Mouse (Mus musculus) lung, embryonic 16.5 days (tissue): ENCODE results near the gene Arhgef17. TPM values are rescaled to one million over a fixed set of nuclear protein-coding genes. Genes with fewer than 3 reads are reported as not detected.

ENCODE experiments used
- ATAC-seq: fragments of 200-750 bp; cut with Nextera tagmentation; 2 replicates; pipeline ENCODE4 v1.8.0; 2017; ENCODE audit warnings: low read depth, mild to moderate bottlenecking, moderate library complexity
- H3K27ac ChIP-seq: fragments of 300-500 bp; sonication (generic); 2 replicates; pipeline ENCODE4 v1.5.1; 2014; ENCODE audit warnings: mild to moderate bottlenecking, control low read depth, low read length
- H3K27me3 ChIP-seq: fragments of 300-500 bp; sonication (generic); 2 replicates; pipeline ENCODE4 v1.6.1; 2014; ENCODE audit warnings: low read depth, low read length, mixed read lengths; ENCODE audit not compliant: control insufficient read depth, insufficient read depth
- H3K36me3 ChIP-seq: fragments of 300-500 bp; sonication (generic); 2 replicates; pipeline ENCODE4 v1.6.1; 2014; ENCODE audit warnings: low read length; ENCODE audit not compliant: control insufficient read depth, insufficient read depth
- H3K4me1 ChIP-seq: fragments of 300-500 bp; sonication (generic); replicated peaks from 2 replicates; pipeline ENCODE4 v1.6.1; 2014; ENCODE audit warnings: low read length, mixed read lengths; ENCODE audit not compliant: control insufficient read depth, insufficient read depth
- H3K4me2 ChIP-seq: fragments of 300-500 bp; sonication (generic); 2 replicates; pipeline ENCODE4 v1.6.1; 2014; ENCODE audit warnings: low read depth, low read length, control low read depth
- H3K4me3 ChIP-seq: fragments of 300-500 bp; sonication (generic); 2 replicates; pipeline ENCODE4 v1.5.1; 2014; ENCODE audit warnings: mild to moderate bottlenecking, low read length, control low read depth
- H3K9ac ChIP-seq: fragments of 300-500 bp; sonication (generic); 2 replicates; pipeline ENCODE4 v1.6.1; 2014; ENCODE audit warnings: low read length, control low read depth
- H3K9me3 ChIP-seq: fragments of 300-500 bp; sonication (generic); 2 replicates; pipeline ENCODE4 v1.6.1; 2016; ENCODE audit warnings: low read length; ENCODE audit not compliant: control insufficient read depth
- WGBS: fragments of 180-500 bp; shearing (Covaris S2); extraction: QIAGEN DNeasy Blood & Tissue Kit; methylation state at CpG from one replicate; pipeline ENCODE4 v1.1.7; 2014; 5-methylcytosine and 5-hydroxymethylcytosine counted together
- polyA plus RNA-seq: library from polyadenylated mRNA; unstranded; fragments of >200 nt; fragmentation: Nextera tagmentation; extraction: Ambion mirVana; gene quantifications from 2 replicates; pipeline ENCODE4 v1.2.1, GENCODE M21; 2015

Arhgef17 gene
- polyA plus RNA-seq = 10.6 and 11.8 TPM in 2 replicates

DNA sequence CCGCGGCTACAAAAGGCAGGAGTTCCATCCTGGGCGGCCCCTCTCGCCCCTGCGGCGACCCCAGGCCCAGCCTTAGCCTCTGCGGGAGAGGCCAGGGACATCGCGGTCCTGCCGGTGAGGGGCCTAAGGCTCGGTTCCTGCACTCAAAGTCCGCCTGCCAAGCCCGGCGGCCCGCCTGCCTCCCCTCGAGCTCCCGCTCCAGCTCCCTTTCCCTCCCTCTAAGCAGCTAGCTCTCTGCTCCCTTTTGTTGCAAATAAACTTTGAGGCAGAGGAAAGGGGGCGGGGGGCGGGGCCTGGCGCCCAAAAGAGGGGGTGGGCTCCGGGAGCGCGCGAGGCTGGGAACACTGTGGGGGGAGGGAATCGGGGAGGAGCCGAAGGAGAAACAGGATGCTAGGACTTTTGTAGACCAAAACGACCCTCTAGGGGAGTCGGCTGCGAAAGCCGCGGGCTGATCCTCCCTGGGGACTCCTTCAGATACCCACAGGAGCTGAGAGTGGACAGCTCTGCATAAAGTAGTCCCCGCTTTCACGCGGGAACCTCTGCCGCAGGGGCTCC lies at the start of gene Arhgef17:
Gene Arhgef17 (minus strand): TSS at position 182 of the 555 bp plus-strand sequence.
- peaks cover 4% of the 10 kb centered on the region; the same call in 1 of the 2 replicates for H3K36me3 ChIP-seq
- ATAC-seq = peak; percentile 84
- peak within 1 kb of the TSS; percentile 100 for H3K27ac ChIP-seq
- peak within 1 kb of the TSS; percentile 86 for H3K4me3 ChIP-seq
- under 1% methylated on average over 32 of the region's 35 CpGs for WGBS
- H3K9ac ChIP-seq = peak within 1 kb of the TSS; percentile 98
- H3K4me2 ChIP-seq = peak within 1 kb of the TSS; percentile 96
- H3K27me3 ChIP-seq = no peaks in the 10 kb centered on the region
- H3K4me1 ChIP-seq = peaks cover 45% of the 10 kb centered on the region
- H3K9me3 ChIP-seq = no peaks in the 10 kb centered on the region

GRCm38 (mm10) chr7:100979175-100979574 lies 47.3 kb upstream of the Arhgef17 start:
- Histone ChIP-seq H3K4me1 (peaks cover 25% of the 10 kb centered on the region), H3K4me3 (no peak overlapping the region), H3K27ac (peak overlapping the region; percentile 75), H3K36me3 (no peaks in the 10 kb centered on the region), H3K9ac (peak overlapping the region; percentile 27; the same call in 1 of the 2 replicates), H3K4me2 (peak overlapping the region; percentile 4; the same call in 1 of the 2 replicates), H3K9me3 (no peaks in the 10 kb centered on the region), H3K27me3 (no peaks in the 10 kb centered on the region)
- WGBS = 16% methylated on average over 2 of the region's 2 CpGs
- ATAC-seq = peak; percentile 95

DNA sequence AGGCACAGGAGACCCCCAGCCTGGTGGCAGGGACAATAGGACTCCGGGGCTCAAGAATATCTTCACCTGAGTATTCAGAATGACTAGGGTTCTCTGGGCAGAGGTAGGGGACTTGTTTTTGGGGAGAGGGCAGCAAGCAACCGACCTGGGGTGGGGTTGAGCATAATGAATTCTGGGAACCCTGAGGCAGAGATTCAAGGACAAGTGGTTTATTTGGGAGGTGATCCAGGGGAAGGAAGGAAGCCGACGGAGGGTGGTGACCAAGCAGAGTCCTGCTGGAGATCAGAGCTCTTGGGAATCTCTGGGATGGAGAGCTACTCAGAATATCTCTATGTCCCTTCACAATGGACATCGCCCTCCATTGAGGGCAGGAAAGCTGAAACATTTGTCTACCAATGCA lies 46.3 kb upstream of the Arhgef17 start:
- no peak overlapping the region; the same call in 1 of the 2 replicates for H3K4me2 ChIP-seq
- H3K9me3 ChIP-seq = no peaks in the 10 kb centered on the region
- no peak overlapping the region for H3K4me3 ChIP-seq
- peaks cover 29% of the 10 kb centered on the region for H3K4me1 ChIP-seq
- no peak overlapping the region for H3K9ac ChIP-seq
- no peak for ATAC-seq
- 81% methylated on average over 5 of the region's 5 CpGs for WGBS
- H3K27ac ChIP-seq = peak overlapping the region; percentile 75; the same call in 1 of the 2 replicates
- H3K27me3 ChIP-seq = peaks cover 3% of the 10 kb centered on the region; the same call in 1 of the 2 replicates
- H3K36me3 ChIP-seq = no peaks in the 10 kb centered on the region

GRCm38 (mm10) chr7:100974135-100974903 lies 42.4 kb upstream of the Arhgef17 start, which contains the start of gene P2ry6:
Gene P2ry6, minus strand, starts transcription at chr7:100974649.
- Histone ChIP-seq H3K4me3 (peak within 1 kb of the TSS; percentile 52), H3K9ac (peak within 1 kb of the TSS; percentile 69), H3K27ac (peak within 1 kb of the TSS; percentile 28; the same call in 1 of the 2 replicates), H3K36me3 (no peaks in the 10 kb centered on the region), H3K4me1 (peaks cover 23% of the 10 kb centered on the region), H3K9me3 (no peaks in the 10 kb centered on the region), H3K27me3 (peaks cover 3% of the 10 kb centered on the region; the same call in 1 of the 2 replicates), H3K4me2 (peak within 1 kb of the TSS; percentile 89)
- peak; percentile 62 for ATAC-seq
- 5% methylated on average over 36 of the region's 36 CpGs for WGBS

GRCm38 (mm10) chr7:100972875-100973274 lies 41.0 kb upstream of the Arhgef17 start:
- no peak overlapping the region for H3K27ac ChIP-seq
- no peak overlapping the region for H3K9ac ChIP-seq
- H3K4me1 ChIP-seq = peaks cover 13% of the 10 kb centered on the region
- no peak overlapping the region for H3K4me2 ChIP-seq
- ATAC-seq = no peak
- no peaks in the 10 kb centered on the region for H3K9me3 ChIP-seq
- H3K36me3 ChIP-seq = no peaks in the 10 kb centered on the region
- 48% methylated on average over 3 of the region's 3 CpGs for WGBS
- H3K4me3 ChIP-seq = no peak overlapping the region
- peaks cover 3% of the 10 kb centered on the region; the same call in 1 of the 2 replicates for H3K27me3 ChIP-seq

GRCm38 (mm10) chr7:100968874-100969659 lies 37.2 kb upstream of the Arhgef17 start:
- Histone ChIP-seq H3K4me1 (peaks cover 3% of the 10 kb centered on the region), H3K4me2 (no peak overlapping the region), H3K27me3 (peaks cover 2% of the 10 kb centered on the region; the same call in 1 of the 2 replicates), H3K9me3 (no peaks in the 10 kb centered on the region), H3K36me3 (no peaks in the 10 kb centered on the region), H3K4me3 (no peak overlapping the region), H3K27ac (no peak overlapping the region), H3K9ac (no peak overlapping the region)
- ATAC-seq = no peak
- WGBS = 77% methylated on average over 10 of the region's 10 CpGs

- ATAC-seq = no peak
Measured at GRCm38 (mm10) chr7:100968376-100968775, 36.5 kb upstream of the Arhgef17 start.

GRCm38 (mm10) chr7:100967850-100968249 lies 35.9 kb upstream of the Arhgef17 start:
- Histone ChIP-seq H3K9ac (no peak overlapping the region), H3K9me3 (no peaks in the 10 kb centered on the region), H3K4me3 (no peak overlapping the region), H3K27ac (no peak overlapping the region), H3K4me2 (no peak overlapping the region), H3K36me3 (no peaks in the 10 kb centered on the region), H3K27me3 (no peaks in the 10 kb centered on the region), H3K4me1 (no peaks in the 10 kb centered on the region)
- 75% methylated on average over 9 of the region's 9 CpGs for WGBS
- ATAC-seq = no peak

More at GRCm38 (mm10) chr7:100968376-100968775, 36.5 kb upstream of the Arhgef17 start:
- Histone ChIP-seq H3K4me1 (no peaks in the 10 kb centered on the region), H3K4me2 (no peak overlapping the region), H3K27ac (no peak overlapping the region), H3K9ac (no peak overlapping the region), H3K4me3 (no peak overlapping the region), H3K9me3 (no peaks in the 10 kb centered on the region), H3K36me3 (no peaks in the 10 kb centered on the region), H3K27me3 (no peaks in the 10 kb centered on the region)
- 70% methylated on average over 6 of the region's 6 CpGs for WGBS
